In the genomic region with DNA sequence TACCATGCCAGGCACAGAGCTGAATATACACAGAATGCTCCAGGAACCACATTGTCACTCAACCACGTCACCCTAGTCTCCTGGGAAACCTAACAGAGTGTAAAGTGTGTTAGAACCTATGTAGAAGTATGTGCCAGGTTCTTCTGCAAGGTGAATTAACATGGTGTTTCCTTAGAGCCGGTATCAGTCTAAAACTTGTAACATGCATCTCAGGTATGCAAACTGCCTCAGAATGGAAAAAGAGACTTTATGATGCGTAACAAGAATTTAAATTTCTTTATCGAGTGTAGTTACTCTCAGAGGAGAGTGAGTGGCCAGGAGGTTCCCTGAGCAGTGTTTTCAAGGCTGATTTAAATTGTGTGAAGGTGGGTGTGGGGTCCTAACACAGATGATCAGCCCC, we compare ENCODE assay signal across 12 mouse cellular contexts.
DNase-seq lines count a peak whose midpoint lies in the region; ATAC-seq and TF ChIP-seq lines count a peak whose summit lies in the region.
"Had no signal": no experiment of that assay in that cellular context is flagged by ENCODE, and none has a peak within 500 bp of the region (broad histone marks: within the 10 kb centered on the region; RNA-seq: fewer than 3 reads in every experiment).

No protein-coding gene starts in this region.

- H3K27me3 ChIP-seq in heart, adult 2 months (ENCODE audit: control insufficient read depth, insufficient read depth, low read length), result no peaks in the 10 kb centered on the region
- H3K27me3 ChIP-seq in lung, postnatal 0 days (replicated peaks; ENCODE audit: insufficient read depth, low read length), result no peaks in the 10 kb centered on the region
- no peaks in the 10 kb centered on the region for H3K27me3 ChIP-seq in limb, embryonic 13.5 days
- H3K27me3 ChIP-seq in splenic B cell, adult 2 months (ENCODE audit: control insufficient read depth, insufficient read depth, low read length, poor library complexity, severe bottlenecking), result no peaks in the 10 kb centered on the region

- H3K4me3 ChIP-seq in heart, adult 2 months, result no peak overlapping the region
- H3K4me3 ChIP-seq in lung, postnatal 0 days (ENCODE audit: low read depth, low read length), result no peak overlapping the region
- H3K4me3 ChIP-seq in limb, embryonic 13.5 days, result no peak overlapping the region

- 71% methylated on average over 4 of the region's 4 CpGs for WGBS in heart, adult 2 months
- WGBS in lung, postnatal 0 days, result 60% methylated on average over 4 of the region's 4 CpGs
- WGBS in limb, embryonic 13.5 days, result 51% methylated on average over 4 of the region's 4 CpGs

- no peak overlapping the region for H3K27ac ChIP-seq in heart, adult 2 months
- peak overlapping the region; percentile 82; the same call in 1 of the 2 replicates for H3K27ac ChIP-seq in lung, postnatal 0 days (ENCODE audit: low read length)
- H3K27ac ChIP-seq in limb, embryonic 13.5 days, result no peak overlapping the region

- TF ChIP-seq CTCF in heart, adult 2 months (IDR thresholded peaks at IDR 0.05), result no peak
- no peak for TF ChIP-seq CTCF in lung, postnatal 0 days (IDR thresholded peaks at IDR 0.05)

- intact Hi-C loops in heart, adult 2 months (cut with DNase I), result no loop called here

- no peak for DNase-seq in heart, adult 2 months
- DNase-seq in heart, adult 8-10 months (ENCODE audit: low spot score), result no peak
- DNase-seq in lung, postnatal 0 days (ENCODE audit: low spot score), result peak; percentile 32
- no peak for DNase-seq in lung, postnatal 25 days (ENCODE audit: low spot score)
- peak; percentile 60 for DNase-seq in splenic B cell, adult 2 months (ENCODE audit: low read depth, low spot score)
- no peak for DNase-seq in adrenal gland, adult 2 months
- no peak for DNase-seq in spleen, postnatal 14 days (ENCODE audit: low spot score in 2 of 2)
- DNase-seq: B cell, adult 2 months; cerebellum, adult 8-10 months; layer of hippocampus, postnatal 36 days; spleen, adult 18-20 months had no signal

- no peak for ATAC-seq in lung, postnatal 0 days
- no peak for ATAC-seq in limb, embryonic 13.5 days (ENCODE audit: low FRiP score, low read depth)

- peaks cover 39% of the 10 kb centered on the region for H3K4me1 ChIP-seq in heart, adult 2 months (ENCODE audit: control insufficient read depth, insufficient read depth, low read length)
- H3K4me1 ChIP-seq in lung, postnatal 0 days (ENCODE audit: insufficient read depth, low read depth, low read length), result peaks cover 40% of the 10 kb centered on the region
- H3K4me1 ChIP-seq in limb, embryonic 13.5 days, result peaks cover 76% of the 10 kb centered on the region

- peaks cover 10% of the 10 kb centered on the region for H3K79me2 ChIP-seq in heart, adult 2 months (replicated peaks; ENCODE audit: control insufficient read depth, insufficient read depth, low read length)

- no peak for TF ChIP-seq POLR2A in heart, adult 2 months (IDR thresholded peaks at IDR 0.05; ENCODE audit: insufficient read depth, low read depth, low read length)

- peaks cover 29% of the 10 kb centered on the region for H3K36me3 ChIP-seq in heart, adult 2 months (ENCODE audit: control insufficient read depth, insufficient read depth, low read length)
- no peaks in the 10 kb centered on the region for H3K36me3 ChIP-seq in lung, postnatal 0 days (ENCODE audit: insufficient read depth, low read length)
- H3K36me3 ChIP-seq in limb, embryonic 13.5 days, result no peaks in the 10 kb centered on the region
- peaks cover 5% of the 10 kb centered on the region for H3K36me3 ChIP-seq in splenic B cell, adult 2 months (ENCODE audit: control insufficient read depth, insufficient read depth, low read length, poor library complexity, severe bottlenecking)

- 0 out of 2 replicates have a peak, but pooled peaks have one; percentile 11 for TF ChIP-seq EP300 in heart, adult 2 months (IDR thresholded peaks at IDR 0.05; ENCODE audit: insufficient read depth, low read depth, low read length)
- no peak for TF ChIP-seq EP300 in lung, postnatal 0 days (IDR thresholded peaks at IDR 0.05)

- H3K9ac ChIP-seq in heart, adult 2 months (ENCODE audit: low read depth, low read length), result no peak overlapping the region
- no peak overlapping the region for H3K9ac ChIP-seq in lung, postnatal 0 days (replicated peaks; ENCODE audit: low read depth)
- no peak overlapping the region for H3K9ac ChIP-seq in limb, embryonic 13.5 days

- H3K4me2 ChIP-seq in lung, postnatal 0 days (replicated peaks; ENCODE audit: low read depth, low read length), result 0 out of 2 replicates have a peak overlapping the region, but pooled peaks have one; percentile 40
- peak overlapping the region; percentile 61 for H3K4me2 ChIP-seq in limb, embryonic 13.5 days (replicated peaks)

- H3K9me3 ChIP-seq in lung, postnatal 0 days (ENCODE audit: low read length), result no peaks in the 10 kb centered on the region
- H3K9me3 ChIP-seq in limb, embryonic 13.5 days, result no peaks in the 10 kb centered on the region

Comparison
In these comparisons a context has a peak if more than half of its experiments do, and no peak if none do; other contexts are left out.
1. DNase-seq: peak in lung, postnatal 0 days (single experiment) and splenic B cell, adult 2 months (single experiment); none in heart, adult 2 months (0 of 2), heart, adult 8-10 months (single experiment), lung, postnatal 25 days (single experiment), adrenal gland, adult 2 months (single experiment) and spleen, postnatal 14 days (0 of 2).